Mouse (Mus musculus) lung, embryonic 16.5 days (tissue): Measurements from ENCODE around the gene Hsp90ab1. TPM values are rescaled to one million over a fixed set of nuclear protein-coding genes. Genes with fewer than 3 reads are reported as not detected.

Experiments
- ATAC-seq: fragments of 200-750 bp; cut with Nextera tagmentation; 2 replicates; pipeline ENCODE4 v1.8.0; 2017; ENCODE audit warnings: low read depth, mild to moderate bottlenecking, moderate library complexity
- H3K27ac ChIP-seq: fragments of 300-500 bp; sonication (generic); 2 replicates; pipeline ENCODE4 v1.5.1; 2014; ENCODE audit warnings: mild to moderate bottlenecking, control low read depth, low read length
- H3K27me3 ChIP-seq: fragments of 300-500 bp; sonication (generic); 2 replicates; pipeline ENCODE4 v1.6.1; 2014; ENCODE audit warnings: low read depth, low read length, mixed read lengths; ENCODE audit not compliant: control insufficient read depth, insufficient read depth
- H3K36me3 ChIP-seq: fragments of 300-500 bp; sonication (generic); 2 replicates; pipeline ENCODE4 v1.6.1; 2014; ENCODE audit warnings: low read length; ENCODE audit not compliant: control insufficient read depth, insufficient read depth
- H3K4me1 ChIP-seq: fragments of 300-500 bp; sonication (generic); replicated peaks from 2 replicates; pipeline ENCODE4 v1.6.1; 2014; ENCODE audit warnings: low read length, mixed read lengths; ENCODE audit not compliant: control insufficient read depth, insufficient read depth
- H3K4me2 ChIP-seq: fragments of 300-500 bp; sonication (generic); 2 replicates; pipeline ENCODE4 v1.6.1; 2014; ENCODE audit warnings: low read depth, low read length, control low read depth
- H3K4me3 ChIP-seq: fragments of 300-500 bp; sonication (generic); 2 replicates; pipeline ENCODE4 v1.5.1; 2014; ENCODE audit warnings: mild to moderate bottlenecking, low read length, control low read depth
- H3K9ac ChIP-seq: fragments of 300-500 bp; sonication (generic); 2 replicates; pipeline ENCODE4 v1.6.1; 2014; ENCODE audit warnings: low read length, control low read depth
- H3K9me3 ChIP-seq: fragments of 300-500 bp; sonication (generic); 2 replicates; pipeline ENCODE4 v1.6.1; 2016; ENCODE audit warnings: low read length; ENCODE audit not compliant: control insufficient read depth
- WGBS: fragments of 180-500 bp; shearing (Covaris S2); extraction: QIAGEN DNeasy Blood & Tissue Kit; methylation state at CpG from one replicate; pipeline ENCODE4 v1.1.7; 2014; 5-methylcytosine and 5-hydroxymethylcytosine counted together
- polyA plus RNA-seq: library from polyadenylated mRNA; unstranded; fragments of >200 nt; fragmentation: Nextera tagmentation; extraction: Ambion mirVana; gene quantifications from 2 replicates; pipeline ENCODE4 v1.2.1, GENCODE M21; 2015

Hsp90ab1 gene
- polyA plus RNA-seq, 1 experiment from 2014 or later: 1,506 TPM

DNA sequence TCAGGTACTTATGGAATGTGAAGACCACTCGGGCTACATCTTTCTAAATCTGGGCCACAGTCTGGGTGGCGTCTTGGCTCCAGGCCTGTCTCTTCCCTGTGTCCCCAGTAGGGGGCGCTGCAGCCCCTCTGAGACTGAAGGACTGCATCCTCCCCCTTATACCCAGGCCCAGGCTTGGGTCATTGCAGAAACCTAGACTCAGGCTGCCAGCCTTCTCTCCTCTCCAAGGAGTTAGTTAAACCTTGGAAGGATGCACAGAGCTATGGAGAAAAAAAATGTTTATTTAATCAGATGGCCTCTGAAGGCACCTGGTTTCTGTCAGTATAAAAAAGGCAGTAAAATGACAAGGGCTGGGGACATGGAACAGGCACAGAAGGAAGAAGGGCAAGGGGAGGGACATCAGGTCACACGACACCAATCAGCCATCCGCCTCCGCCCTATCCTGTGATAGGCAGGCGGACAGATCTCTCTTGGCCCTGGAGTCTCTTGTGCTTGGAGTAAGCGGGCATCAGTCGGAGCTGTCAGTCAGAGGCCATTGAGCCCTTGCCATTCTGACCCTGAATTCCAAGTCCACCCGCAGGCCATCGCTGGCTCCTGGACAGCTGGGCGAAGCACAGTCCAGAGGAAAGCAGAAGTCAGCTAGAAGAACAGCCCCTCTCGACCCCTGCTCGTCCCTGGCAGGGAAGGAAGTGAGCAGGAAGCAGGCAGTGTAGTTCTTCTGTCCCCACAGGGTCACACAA lies 12.0 kb upstream of the Hsp90ab1 start:
- H3K9me3 ChIP-seq: peaks cover 3% of the 10 kb centered on the region; the same call in 1 of the 2 replicates
- H3K27ac ChIP-seq: peak overlapping the region; percentile 93
- peak overlapping the region; percentile 48 for H3K9ac ChIP-seq
- H3K27me3 ChIP-seq: no peaks in the 10 kb centered on the region
- H3K4me1 ChIP-seq: peaks cover 32% of the 10 kb centered on the region
- peak; percentile 58 for ATAC-seq
- peak overlapping the region; percentile 12; the same call in 1 of the 2 replicates for H3K4me2 ChIP-seq
- 22% methylated on average over 14 of the region's 14 CpGs for WGBS
- H3K36me3 ChIP-seq: peaks cover 10% of the 10 kb centered on the region
- H3K4me3 ChIP-seq: no peak overlapping the region

DNA sequence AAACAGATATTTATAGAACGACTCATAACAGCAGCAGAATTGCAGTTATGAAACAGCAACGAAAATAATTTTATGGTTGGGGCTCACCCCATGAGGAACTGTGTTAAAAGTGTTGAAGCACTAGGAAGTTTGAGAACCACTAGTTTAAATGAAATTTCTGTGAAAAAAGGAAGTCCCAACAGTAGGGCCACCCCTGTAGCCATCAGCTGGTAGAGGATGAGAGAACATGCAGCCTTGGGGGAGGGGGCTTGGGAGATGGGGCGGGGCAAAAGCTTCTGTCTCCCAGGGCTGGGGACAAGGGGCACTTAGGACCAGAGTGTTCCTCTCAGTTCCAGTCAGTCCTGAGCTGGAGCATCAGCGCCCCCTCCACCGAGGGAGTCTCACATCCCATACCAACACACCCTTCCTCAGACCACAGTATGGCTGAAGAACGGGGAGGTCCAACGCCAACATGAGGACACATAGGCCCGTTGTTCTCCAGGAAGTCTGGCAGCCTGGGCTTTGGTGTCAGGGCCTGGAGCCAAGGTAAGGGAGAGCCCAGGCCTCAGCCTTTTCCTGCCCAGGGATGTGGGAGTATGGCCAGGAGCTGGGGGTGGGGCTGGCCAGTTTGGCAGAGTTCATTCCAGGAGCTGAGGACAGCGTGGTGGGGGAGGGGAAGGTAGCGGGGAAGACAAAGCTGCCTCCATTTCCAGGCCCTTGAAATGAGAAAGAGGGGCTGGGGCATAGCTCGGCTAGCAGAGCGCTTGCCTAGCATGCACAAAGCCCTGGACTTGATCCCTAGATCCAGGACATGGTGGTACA lies 11.2 kb upstream of the Hsp90ab1 start:
- ATAC-seq: peak; percentile 79
- Histone ChIP-seq H3K27ac (peak overlapping the region; percentile 93), H3K4me3 (no peak overlapping the region), H3K36me3 (peaks cover 10% of the 10 kb centered on the region), H3K4me1 (peaks cover 32% of the 10 kb centered on the region), H3K9me3 (peaks cover 3% of the 10 kb centered on the region; the same call in 1 of the 2 replicates), H3K9ac (peak overlapping the region; percentile 48), H3K4me2 (peak overlapping the region; percentile 12; the same call in 1 of the 2 replicates), H3K27me3 (no peaks in the 10 kb centered on the region)
- WGBS: 34% methylated on average over 12 of the region's 12 CpGs

DNA sequence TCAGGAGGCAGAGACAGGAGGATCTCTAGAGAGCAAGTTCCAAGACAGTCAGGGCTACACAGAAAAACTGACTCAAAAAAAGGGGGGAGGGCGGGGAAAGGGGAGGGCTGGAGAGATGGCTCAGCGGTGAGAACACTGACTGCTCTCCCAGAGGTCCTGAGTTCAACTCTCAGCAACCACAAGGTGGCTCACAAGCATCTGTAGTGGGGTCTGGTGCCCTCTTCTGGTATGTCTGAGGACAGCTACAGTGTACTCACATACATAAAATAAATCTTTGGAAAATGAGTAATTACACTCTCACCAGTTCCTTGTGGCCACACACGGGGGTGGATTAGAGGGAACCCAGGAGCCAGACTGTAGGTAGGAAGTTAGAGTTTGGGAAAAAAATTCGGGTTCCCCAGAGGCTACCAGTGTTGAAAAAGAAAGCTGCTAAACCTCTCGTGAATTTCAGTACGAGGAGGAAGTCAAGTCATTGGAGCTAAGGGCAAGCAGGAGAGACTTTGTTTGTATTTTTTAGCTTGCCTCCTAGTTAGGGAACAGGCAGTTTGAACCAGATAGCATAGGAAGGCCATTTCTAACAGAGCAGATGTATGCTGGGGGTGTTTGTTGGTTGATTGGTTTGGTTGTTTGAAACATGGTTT lies 9.8 kb upstream of the Hsp90ab1 start:
- WGBS: 63% methylated on average over 6 of the region's 6 CpGs

DNA sequence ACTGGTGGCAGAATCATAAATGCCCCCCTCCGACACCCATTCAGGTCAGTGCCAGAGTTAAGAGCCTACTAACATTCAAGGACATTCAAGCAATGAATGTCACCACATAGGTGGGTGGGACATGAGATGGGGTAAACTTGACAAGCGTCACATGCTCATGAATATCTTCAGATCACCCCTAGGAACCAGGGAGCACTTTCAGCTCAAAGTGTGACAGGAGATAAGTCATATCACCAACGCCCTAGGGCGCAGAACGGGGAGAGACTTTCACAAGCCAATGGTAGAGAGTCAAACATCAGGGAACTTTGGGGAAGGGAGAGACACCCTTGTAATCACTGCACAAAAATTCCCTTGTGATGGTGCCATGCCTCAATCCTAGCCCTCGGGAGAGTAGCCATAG lies 9.1 kb upstream of the Hsp90ab1 start:
- no peaks in the 10 kb centered on the region for H3K27me3 ChIP-seq
- no peak overlapping the region for H3K4me2 ChIP-seq
- H3K27ac ChIP-seq: no peak overlapping the region
- no peak overlapping the region for H3K9ac ChIP-seq
- peaks cover 3% of the 10 kb centered on the region; the same call in 1 of the 2 replicates for H3K9me3 ChIP-seq
- peaks cover 35% of the 10 kb centered on the region for H3K4me1 ChIP-seq
- no peak for ATAC-seq
- H3K4me3 ChIP-seq: no peak overlapping the region
- WGBS: 91% methylated on average over 6 of the region's 6 CpGs
- H3K36me3 ChIP-seq: peaks cover 9% of the 10 kb centered on the region

More for the DNA sequence above, 9.8 kb upstream of the Hsp90ab1 start:
- Histone ChIP-seq H3K9me3 (peaks cover 3% of the 10 kb centered on the region; the same call in 1 of the 2 replicates), H3K27ac (no peak overlapping the region), H3K4me2 (no peak overlapping the region), H3K9ac (no peak overlapping the region), H3K36me3 (peaks cover 10% of the 10 kb centered on the region), H3K27me3 (no peaks in the 10 kb centered on the region), H3K4me3 (no peak overlapping the region), H3K4me1 (peaks cover 35% of the 10 kb centered on the region)
- ATAC-seq: no peak

DNA sequence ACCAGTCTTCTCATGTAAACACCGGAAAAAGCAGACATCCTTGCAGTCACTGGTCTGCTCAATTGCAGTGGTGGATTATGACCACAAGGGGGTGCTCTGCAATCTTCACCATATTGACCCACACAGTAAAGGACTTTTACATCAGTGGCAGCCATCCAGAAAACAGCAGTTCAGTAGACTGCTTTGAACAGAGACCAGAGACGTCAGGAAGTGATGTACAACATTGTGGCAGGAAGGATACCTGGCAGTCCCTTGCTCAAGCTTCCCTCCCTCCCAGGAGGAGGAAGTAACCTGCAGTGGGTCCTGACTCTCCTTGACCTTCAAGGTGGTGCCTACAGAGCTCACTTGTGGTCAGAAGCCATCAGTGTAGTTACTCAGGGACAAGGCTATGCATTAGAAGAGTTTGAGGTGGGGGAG lies 8.5 kb upstream of the Hsp90ab1 start:
- Histone ChIP-seq H3K9me3 (peaks cover 3% of the 10 kb centered on the region; the same call in 1 of the 2 replicates), H3K27me3 (no peaks in the 10 kb centered on the region), H3K4me3 (no peak overlapping the region), H3K4me1 (peaks cover 35% of the 10 kb centered on the region), H3K9ac (no peak overlapping the region), H3K4me2 (no peak overlapping the region), H3K27ac (peak overlapping the region; percentile 34; the same call in 1 of the 2 replicates), H3K36me3 (peaks cover 3% of the 10 kb centered on the region)
- WGBS: 3% methylated on average over 2 of the region's 2 CpGs
- peak; percentile 29; the same call in 1 of the 2 replicates for ATAC-seq

DNA sequence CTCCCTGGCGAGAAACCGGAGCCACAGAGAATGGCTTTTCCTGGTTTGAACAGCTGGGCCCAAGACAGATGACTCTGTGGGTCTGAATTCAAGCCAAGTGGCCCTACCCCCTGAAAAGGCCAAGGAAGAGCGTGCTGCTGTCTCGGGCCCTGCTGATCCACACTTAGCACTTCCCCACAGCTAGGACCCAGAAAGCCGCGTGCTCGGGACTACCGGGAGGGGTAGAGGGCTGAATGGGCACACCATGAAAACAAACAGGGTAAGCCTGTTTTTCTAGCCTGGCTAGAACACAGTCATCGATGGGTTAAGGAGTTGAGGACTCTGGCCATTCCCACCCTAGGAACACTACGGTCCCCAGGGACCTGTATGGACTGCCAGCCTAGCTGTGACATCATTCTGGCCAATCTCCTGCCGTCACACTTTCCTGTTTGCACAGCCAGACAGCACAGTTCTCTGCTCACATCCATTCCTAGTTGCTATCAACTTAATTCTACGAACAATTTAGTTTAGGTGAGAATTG lies 7.9 kb upstream of the Hsp90ab1 start:
- peak overlapping the region; percentile 34 for H3K27ac ChIP-seq
- H3K4me1 ChIP-seq: peaks cover 33% of the 10 kb centered on the region
- 17% methylated on average over 12 of the region's 12 CpGs for WGBS
- H3K27me3 ChIP-seq: no peaks in the 10 kb centered on the region
- H3K36me3 ChIP-seq: no peaks in the 10 kb centered on the region
- ATAC-seq: peak; percentile 23; the same call in 1 of the 2 replicates
- H3K4me2 ChIP-seq: peak overlapping the region; percentile 8; the same call in 1 of the 2 replicates
- no peak overlapping the region for H3K4me3 ChIP-seq
- H3K9ac ChIP-seq: peak overlapping the region; percentile 40; the same call in 1 of the 2 replicates
- H3K9me3 ChIP-seq: no peaks in the 10 kb centered on the region

DNA sequence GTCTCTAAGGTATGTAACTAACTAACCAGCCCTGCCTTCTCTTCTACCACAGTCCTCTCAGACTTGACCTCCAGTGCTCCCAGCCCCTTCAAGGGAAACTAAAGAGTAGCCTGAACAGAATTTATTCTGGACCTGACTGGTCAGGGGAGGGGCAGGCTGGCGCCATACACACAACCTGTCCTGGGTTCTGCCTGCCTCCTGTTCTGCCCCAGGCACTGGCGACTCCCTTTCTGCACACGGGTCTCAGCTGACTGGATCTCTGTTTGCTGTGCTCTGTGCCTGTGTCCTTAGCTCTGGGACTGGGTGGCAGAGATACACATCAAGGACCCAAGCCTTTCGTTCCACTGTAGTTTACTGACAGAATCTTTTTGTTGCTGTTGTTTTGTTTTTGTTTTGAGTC lies 6.5 kb upstream of the Hsp90ab1 start:
- 77% methylated on average over 4 of the region's 4 CpGs for WGBS
- Histone ChIP-seq H3K4me1 (peaks cover 20% of the 10 kb centered on the region), H3K36me3 (no peaks in the 10 kb centered on the region), H3K27ac (no peak overlapping the region), H3K4me2 (no peak overlapping the region), H3K9ac (no peak overlapping the region), H3K9me3 (no peaks in the 10 kb centered on the region), H3K27me3 (no peaks in the 10 kb centered on the region), H3K4me3 (no peak overlapping the region)
- no peak for ATAC-seq

DNA sequence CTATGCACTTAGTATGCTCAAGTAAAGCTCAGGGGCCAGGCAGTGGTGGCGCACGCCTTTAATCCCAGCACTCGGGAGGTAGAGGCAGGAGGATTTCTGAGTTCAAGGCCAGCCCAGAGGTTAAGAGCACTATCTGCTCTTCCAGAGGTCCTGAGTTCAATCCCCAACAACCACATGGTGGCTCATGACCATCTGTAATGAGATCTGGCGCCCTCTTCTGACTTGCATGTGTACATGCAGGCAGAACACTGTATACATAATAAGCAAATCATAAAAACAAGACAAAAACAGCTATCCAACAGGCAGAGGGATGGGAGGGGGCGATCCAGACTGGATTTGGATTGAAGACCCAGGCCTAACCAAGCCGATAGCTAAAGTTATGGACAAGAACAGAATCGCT lies 5.8 kb upstream of the Hsp90ab1 start:
- H3K9ac ChIP-seq: no peak overlapping the region
- H3K36me3 ChIP-seq: no peaks in the 10 kb centered on the region
- WGBS: 75% methylated on average over 7 of the region's 7 CpGs
- ATAC-seq: no peak
- peak overlapping the region; percentile 73; the same call in 1 of the 2 replicates for H3K27ac ChIP-seq
- H3K9me3 ChIP-seq: no peaks in the 10 kb centered on the region
- peaks cover 16% of the 10 kb centered on the region for H3K4me1 ChIP-seq
- no peak overlapping the region for H3K4me3 ChIP-seq
- no peaks in the 10 kb centered on the region for H3K27me3 ChIP-seq
- no peak overlapping the region for H3K4me2 ChIP-seq
